Mouse (Mus musculus): ENCODE measurements around the gene P2ry1. TPM values are rescaled to one million over a fixed set of nuclear protein-coding genes. Genes with fewer than 3 reads are reported as not detected.

P2ry1 gene
- total RNA-seq (2021) = 1 to 10 TPM; 3.9 to 4.2 TPM
- long read RNA-seq, experiment 1, partial matches to known transcripts = 0 of 2 reads
- long read RNA-seq, experiment 1, other reads (novel, unspliced or antisense) = 0 of 2 reads
- long read RNA-seq, experiment 2, partial matches to known transcripts = 0 of 6 reads
- long read RNA-seq, experiment 2, other reads (novel, unspliced or antisense) = 0 of 6 reads

DNA sequence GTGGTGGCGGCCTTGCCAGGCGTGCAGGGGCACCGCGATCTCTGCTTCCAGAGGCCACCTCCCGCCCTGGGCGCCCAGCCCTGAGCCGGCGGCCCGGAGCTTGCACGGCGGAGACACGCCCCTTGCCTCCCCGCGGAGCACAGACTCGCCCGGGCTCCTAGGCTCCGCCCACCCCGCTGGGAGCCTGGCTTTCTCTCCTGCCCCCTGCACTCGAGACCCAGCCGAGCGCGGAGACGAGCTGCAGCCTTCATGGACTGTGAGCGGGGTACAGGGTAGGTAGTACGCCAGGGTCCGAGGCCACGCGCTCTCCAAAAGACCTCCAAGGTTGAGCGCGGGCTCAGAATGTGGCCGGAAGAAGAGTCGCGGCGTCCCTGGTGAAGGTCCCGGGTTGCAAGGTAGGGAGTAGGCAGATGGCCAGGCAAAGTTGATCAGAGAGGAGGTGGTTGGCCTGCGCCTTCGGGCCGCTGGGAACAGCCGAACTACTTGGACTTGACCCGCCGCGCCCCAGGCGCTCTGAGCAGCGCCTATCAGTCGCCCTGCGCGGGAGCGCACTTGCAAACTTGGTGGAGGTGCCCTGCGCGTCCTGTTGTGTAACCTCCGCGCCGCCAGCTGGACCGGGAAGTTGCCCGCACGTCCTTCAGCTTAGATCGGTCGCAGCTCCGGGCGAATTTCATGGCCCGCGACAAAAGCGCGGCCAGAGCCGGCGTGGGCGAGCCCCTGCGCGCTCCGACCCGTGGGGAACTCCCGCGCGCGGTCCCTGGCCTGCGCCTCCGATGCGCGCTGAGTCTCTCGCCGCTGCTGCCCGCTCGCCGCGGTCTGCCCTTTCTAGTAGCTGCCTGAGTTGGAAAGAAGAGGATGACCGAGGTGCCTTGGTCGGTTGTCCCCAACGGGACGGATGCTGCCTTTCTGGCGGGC lies at the start of gene P2ry1:
P2ry1 (plus strand) TSS at position 209 of the 915 bp plus-strand sequence.
- DNase-seq (ENCODE audit: low spot score in 2 of 2) = peak; percentile 23 to 57
- intact Hi-C loops (cut with DNase I) = no loop called here

DNA sequence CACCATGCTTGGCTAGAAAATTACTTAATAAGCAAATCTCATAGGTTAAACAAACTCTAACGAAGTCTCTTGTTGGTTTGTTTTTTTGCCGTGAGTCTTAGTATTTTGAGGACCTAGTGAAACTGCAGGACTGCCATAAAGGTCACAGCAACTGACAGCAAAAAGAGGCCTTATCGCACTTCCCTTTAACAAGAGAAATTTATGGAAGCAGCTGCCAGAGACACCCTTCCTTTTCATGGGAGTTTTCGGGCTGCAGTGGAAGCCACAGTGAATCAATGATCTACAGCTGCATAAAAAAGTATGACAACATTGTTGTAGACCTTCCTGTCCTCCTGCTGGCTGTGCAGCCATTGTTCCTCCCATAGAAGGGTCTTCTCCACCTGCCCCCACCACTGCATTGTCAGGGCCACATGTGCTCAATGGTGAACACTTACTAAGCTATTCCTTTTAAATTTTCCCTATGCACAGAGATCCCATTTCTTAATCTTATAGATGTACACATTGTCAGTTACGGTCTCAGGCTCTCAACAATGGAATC lies 49.3 kb upstream of the P2ry1 start:
- DNase-seq (ENCODE audit: low spot score in 2 of 2) = no peak
- intact Hi-C loops (cut with DNase I) = no loop called here

DNA sequence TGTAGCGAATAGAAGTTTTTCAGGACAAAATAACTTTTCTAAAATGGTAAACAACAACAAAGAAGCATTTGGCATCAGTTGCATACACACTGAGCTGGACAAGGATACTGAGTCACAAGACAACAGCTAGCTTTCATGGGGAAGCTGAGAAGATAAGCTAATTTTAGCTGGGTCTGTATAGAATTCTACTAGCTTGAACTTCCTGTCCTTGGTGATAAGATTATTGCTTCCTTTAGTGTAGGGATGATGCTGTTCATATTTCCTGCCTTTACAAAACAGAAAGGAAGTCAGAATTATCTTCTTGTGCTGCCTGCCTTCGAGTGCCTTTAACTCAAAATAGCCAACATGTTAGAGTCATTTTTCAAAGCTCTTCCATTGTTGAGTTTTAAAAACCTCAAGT lies 48.5 kb upstream of the P2ry1 start:
- intact Hi-C loops (cut with DNase I) = no loop called here
- DNase-seq (ENCODE audit: low spot score in 2 of 2) = no peak

DNA sequence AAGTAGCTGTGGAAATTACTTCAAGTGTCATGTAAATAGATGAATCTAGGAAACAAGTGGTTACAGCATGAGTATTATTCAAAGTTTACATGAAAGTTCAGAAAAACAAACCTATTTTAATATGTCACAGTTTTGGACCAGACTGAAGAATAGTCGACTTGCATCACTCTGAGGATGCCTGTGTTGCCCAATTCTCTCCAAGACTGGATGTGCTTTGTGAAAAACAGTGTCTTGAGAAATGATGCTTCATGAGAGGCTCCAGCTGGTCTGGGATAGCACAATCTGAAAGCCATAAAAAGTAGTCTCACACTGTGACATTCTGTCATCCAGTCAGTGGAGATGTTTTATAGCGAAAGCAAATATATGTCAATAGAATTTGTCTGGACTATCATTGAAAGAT lies 43.8 kb upstream of the P2ry1 start:
- DNase-seq (ENCODE audit: low spot score in 2 of 2) = no peak
- intact Hi-C loops (cut with DNase I) = no loop called here

DNA sequence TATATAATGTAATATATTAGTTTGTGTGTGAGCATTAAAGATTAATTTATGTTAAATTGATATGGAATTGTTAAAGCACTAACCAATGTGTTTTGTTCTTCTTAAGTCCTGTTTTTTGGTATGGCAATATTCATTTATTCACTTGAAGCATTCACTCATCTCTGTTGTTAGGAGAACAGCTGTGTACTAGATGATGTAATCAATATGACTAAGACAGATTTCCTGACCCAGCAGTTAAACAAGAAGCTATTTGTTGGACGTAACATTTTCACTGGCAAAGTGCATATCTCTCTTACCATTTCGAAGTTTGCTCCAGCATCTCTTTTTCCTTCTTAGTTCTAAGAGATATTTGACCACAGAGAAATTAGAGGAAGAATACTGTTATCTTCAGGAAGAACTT lies 37.5 kb upstream of the P2ry1 start:
- intact Hi-C loops (cut with DNase I) = no loop called here
- no peak for DNase-seq (ENCODE audit: low spot score in 2 of 2)

DNA sequence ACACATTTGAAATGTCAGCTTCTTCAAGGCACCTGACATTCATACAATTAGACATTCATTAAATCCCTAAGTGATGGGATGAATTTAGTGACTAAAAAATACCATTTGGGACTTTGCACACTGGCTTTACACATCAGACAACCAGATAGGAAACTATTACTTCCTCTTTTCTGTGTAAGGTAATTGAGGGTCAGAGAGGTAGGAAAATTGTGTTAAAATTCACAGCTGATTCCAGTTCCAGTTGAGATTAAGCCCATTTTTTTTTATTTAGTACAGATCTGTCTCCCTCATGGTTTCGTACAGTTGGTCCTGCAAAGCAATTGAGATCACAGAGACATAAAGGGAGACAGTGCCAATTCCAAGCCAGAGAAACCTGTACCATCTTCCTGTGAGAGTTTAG lies 27.7 kb upstream of the P2ry1 start:
- intact Hi-C loops (cut with DNase I) = no loop called here
- no peak for DNase-seq (ENCODE audit: low spot score in 2 of 2)

DNA sequence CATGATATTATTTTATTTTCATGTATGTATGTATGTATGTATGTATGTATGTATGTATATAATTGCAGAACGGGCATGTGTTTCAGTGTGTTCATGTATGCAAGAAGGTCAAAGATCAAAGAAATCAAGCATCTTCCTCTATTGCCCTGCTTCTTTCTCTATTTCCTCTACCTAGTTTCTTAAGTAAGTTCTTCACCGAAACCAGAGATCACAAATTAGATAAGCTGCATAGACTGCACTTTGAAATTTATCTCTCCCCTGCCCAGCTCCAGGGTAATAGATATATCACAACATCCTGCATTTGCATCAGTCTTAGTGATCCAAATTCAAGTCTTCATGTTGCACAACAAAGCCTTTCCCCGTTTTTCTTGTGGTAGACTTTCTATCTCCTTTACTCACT lies 20.5 kb upstream of the P2ry1 start:
- no peak for DNase-seq (ENCODE audit: low spot score in 2 of 2)
- intact Hi-C loops (cut with DNase I) = no loop called here

DNA sequence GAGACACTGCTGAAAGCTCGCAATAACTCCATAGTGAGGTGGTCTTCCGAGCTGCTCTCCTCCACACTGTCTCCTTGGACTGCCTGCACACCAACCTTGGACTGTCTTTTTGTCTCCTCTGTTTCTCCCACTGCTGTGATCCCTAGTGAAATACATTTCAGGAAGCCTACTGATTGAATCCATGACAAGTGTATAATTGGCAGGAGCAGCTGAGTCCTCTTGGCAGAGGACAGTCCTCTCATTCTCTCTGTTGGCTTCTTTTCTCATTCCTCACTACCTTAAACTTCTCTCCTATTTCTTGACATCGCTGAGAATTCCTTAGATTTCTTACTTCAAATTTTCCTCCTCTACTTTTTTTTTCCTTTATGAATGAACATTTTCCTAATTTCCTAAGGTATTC lies 4.5 kb upstream of the P2ry1 start:
- intact Hi-C loops (cut with DNase I) = no loop called here
- no peak for DNase-seq (ENCODE audit: low spot score in 2 of 2)

DNA sequence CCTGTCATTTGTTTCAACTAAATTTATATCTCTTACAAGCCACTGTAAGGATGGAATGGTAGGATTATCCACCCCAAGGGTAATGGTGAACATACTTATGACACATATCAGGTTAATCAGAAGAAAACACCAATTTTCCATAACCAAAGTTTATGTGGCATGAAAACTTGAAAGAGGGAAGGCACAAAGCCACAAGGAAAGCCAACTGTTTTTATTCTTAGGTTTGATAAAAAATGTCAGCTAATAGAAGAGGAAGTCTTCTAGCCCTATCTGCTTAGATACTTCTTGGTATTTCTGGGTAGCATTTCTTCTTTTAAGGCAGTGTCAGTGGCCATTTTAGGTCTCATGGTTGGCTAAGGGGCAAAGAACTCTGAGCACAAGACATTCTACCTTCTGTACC lies 2.9 kb upstream of the P2ry1 start:
- intact Hi-C loops (cut with DNase I) = no loop called here
- no peak for DNase-seq (ENCODE audit: low spot score in 2 of 2)

DNA sequence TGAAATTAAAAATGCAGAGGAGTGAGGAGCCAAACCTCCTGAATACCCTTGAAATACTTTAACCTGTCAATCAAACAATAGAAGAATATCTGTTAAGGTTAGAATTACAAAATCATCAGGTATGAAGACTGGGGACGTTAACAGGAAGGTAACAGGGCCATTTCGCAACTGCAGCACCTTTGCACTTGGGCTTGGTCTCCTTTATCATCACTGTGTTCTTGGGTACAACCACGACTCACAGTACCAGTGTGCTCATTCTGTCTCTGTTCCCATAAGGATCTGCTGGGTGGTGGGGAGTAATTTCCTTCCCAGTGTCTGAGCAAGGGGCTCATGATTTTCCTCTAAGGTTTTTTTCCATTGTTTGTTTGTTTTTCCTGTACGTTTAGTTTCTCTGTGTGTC lies 1.8 kb upstream of the P2ry1 start:
- no peak for DNase-seq (ENCODE audit: low spot score in 2 of 2)
- intact Hi-C loops (cut with DNase I) = no loop called here

DNA sequence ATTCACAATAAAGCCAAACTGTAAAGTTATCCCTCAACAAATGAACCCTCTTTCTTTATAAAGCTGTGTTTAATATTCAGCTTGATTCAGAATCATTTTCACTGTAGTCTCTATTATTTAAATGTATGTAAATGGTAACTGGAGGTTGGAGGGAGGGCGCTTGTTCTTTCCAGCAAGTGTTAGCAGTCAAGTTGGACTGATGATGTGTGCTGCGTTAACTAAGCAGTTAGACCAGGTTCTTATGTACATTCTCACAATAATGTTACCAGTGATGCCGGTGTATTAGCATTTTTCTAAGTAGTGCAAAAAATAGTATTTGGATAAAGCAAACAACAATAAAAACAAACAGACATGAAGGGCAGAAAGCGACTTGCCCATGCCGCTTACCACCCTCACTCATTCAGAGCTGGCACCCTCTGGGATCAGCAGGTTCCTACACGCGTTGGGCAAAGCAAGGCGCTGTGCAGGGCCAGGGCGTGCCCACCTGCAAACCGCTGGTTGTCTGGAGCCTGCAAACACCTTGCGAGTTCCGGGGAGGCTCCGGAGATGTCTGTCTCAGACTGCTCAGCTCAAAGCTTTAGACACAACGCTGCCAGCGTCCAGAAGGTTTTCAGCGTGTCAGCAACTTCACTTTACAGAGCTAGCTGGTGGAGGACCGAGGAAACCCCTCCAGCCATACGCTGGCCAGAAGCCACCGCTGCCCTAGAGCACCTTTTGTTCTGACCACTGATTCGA lies 576 bp upstream of the P2ry1 start:
- DNase-seq (ENCODE audit: low spot score in 2 of 2) = peak in 1 of 2 experiments; percentile 5
- intact Hi-C loops (cut with DNase I) = no loop called here

DNA sequence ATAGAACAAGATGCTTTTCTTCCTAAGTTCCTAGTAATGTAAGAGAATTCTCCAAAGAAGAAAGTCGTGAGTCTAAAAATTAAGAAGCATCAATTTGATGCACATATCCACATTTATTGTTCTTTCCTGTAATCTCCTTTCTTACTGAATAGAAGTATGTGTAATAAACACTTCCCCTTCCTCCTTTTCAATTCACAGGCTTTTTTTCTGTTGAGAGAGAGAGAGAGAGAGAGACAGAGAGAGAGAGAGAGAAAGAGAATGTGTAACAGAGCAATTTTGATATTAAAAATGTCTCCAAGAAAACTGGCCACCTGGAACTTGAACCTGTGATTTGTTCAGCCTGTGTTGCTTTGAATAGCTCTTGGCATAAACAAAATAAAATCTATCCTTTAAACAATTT lies 2.0 kb downstream of the P2ry1 start:
- DNase-seq (ENCODE audit: low spot score in 2 of 2) = no peak
- intact Hi-C loops (cut with DNase I) = no loop called here

DNA sequence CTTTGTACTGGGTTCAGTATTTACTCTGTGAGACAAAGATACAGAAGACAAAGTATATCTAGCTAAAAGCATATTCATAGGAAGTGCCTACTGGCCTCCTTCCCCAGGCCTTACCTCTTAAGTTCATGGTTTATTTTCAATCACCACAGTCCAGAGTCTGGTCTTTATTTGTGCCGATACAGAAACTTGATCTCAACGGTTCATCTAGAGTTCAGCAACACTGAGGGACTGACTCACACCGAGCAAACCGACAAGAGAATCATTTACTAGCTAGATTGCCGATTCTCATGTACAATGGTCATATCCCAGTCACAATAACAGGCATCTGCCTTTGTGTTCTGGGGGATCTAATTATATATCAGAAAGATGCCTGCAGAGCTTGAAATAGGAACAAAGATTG lies 9.1 kb downstream of the P2ry1 start:
- DNase-seq (ENCODE audit: low spot score in 2 of 2) = no peak
- intact Hi-C loops (cut with DNase I) = no loop called here

DNA sequence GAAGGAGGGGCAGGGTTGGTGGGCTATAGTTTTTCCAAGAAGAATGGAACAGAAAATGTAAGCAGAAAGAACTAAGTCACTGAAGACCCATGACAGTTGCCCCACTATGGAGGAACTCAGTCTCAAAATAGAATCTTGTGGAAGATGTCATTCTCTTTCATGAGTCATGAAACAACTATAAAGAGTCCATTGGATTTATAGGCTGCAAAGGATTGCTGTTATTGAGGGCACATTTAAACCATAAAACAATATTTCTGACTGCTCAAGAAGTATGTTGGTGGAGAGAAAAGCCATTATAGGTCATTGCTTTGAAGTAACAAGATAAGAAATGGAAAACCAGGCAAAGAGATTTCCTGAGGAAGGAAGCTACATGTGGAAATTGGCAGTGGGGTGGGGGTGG lies 10.0 kb downstream of the P2ry1 start:
- intact Hi-C loops (cut with DNase I) = no loop called here
- DNase-seq (ENCODE audit: low spot score in 2 of 2) = no peak

DNA sequence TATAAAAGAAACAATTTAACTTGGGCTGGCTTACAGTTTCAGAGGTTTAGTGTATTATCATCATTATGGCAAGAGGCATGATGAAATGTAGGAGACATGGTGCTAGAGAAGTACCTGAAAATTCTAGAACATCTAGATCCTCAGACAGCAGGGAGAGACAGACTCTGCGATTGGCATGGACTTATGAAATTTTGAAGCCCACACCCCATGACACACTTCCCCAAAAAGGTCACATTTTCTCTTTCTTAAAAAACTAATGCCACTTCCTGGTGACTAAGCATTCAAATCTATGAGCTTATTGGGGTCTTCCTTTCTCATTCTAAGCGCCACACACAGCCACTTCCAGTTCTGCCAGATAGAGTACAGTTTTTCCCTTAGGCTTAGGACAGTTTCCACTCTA lies 14.1 kb downstream of the P2ry1 start:
- intact Hi-C loops (cut with DNase I) = no loop called here
- DNase-seq (ENCODE audit: low spot score in 2 of 2) = no peak

DNA sequence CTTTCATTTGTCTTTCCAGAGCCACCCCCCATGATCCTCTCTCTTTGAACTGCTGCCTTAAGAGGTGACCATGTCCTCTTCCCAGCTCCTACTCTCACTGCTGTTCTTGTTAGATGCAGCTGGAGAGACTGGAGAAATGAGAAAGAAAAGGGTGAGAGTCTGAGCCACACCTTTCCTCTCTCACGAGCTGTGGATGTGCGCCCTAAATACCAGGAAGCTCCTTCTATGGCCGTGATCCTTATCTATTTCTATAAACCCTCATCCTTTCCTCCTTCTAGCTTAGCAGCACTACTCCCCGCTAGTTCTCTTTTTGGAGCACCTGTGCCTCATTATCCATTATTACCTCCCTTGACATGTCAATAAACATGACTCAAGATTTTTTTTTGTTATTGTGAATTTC lies 29.5 kb downstream of the P2ry1 start:
- DNase-seq (ENCODE audit: low spot score in 2 of 2) = no peak
- intact Hi-C loops (cut with DNase I) = no loop called here

DNA sequence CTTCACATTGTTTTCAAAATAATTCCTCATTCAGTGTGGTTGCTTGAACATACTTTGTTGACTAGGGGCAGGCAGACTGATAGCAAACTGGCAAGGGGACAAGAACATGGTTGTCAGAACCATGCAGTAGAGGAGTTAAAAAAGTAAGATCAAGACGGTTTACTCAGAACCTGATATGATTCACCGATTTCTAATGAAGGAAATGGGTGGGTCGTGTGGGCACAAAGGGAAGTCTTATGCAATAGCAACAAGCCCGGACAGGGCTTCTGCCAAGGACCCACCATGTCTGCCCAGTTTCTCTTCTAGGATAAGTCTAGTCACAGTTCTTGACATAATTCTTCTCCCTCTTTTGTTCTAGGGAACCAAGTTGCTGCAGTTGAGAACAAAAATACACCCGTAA lies 33.0 kb downstream of the P2ry1 start:
- intact Hi-C loops (cut with DNase I) = no loop called here
- no peak for DNase-seq (ENCODE audit: low spot score in 2 of 2)

DNA sequence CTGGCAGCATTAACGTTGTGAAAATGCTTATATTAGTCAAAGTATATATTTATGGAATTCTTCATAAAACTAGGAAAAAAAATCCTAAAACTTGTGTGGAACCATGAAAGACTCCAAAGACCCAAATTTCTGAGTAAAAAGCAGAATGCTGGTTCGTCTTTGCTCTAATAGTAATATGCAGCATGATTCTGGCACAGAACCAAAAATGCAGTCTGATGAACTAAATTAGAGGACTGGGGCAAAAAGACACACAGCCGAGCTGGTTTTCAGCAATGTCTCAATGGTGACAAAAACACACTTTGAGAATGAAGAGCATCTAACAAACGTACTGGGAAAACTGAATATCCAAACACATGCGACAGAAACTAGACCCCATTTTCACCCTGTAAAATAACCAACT lies 37.3 kb downstream of the P2ry1 start:
- no peak for DNase-seq (ENCODE audit: low spot score in 2 of 2)
- intact Hi-C loops (cut with DNase I) = no loop called here

DNA sequence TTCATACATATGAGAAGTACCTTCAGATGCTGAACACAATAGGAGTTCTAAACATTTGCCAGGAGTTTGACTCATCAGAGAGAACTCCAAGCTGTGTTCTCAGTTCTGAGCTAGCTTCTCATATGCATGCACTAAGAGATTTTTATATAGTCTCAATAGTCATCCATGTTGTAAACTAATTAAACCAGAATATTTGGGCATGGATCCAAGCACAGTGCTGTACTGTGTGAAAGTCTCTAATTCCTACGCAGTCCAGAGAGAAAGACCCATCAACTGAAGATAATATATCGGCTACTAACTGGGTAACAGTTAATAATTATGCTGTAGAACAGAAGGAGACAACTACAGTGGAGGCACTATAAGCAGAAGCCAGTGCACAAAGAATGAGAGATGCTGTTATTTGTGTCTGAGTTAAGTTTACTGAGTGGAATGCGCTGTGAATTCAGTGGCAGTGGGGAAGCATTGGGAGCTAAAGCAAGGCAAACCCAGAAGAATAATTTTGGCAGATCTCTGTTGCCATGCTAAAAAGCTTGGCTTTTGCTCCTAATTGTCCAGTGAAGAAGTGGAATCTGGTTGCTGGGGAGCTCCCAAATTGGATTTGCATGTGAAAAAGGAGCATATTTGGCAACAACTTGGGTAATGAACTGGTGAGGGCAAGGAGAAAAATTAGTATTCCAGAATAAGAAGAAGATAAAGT lies 47.5 kb downstream of the P2ry1 start:
- no peak for DNase-seq (ENCODE audit: low spot score in 2 of 2)
- intact Hi-C loops (cut with DNase I) = no loop called here

Measured in left cerebral cortex, postnatal 14 days (tissue).